Mouse (Mus musculus) embryo, embryonic 10.5 days (tissue): ENCODE measurements around the gene Rab33a.

Experiments
- DNase-seq: peaks from one replicate; pipeline ENCODE4 v3.0.0-alpha.2; 2015; ENCODE audit warnings: low spot score

Gene Rab33a

DNA sequence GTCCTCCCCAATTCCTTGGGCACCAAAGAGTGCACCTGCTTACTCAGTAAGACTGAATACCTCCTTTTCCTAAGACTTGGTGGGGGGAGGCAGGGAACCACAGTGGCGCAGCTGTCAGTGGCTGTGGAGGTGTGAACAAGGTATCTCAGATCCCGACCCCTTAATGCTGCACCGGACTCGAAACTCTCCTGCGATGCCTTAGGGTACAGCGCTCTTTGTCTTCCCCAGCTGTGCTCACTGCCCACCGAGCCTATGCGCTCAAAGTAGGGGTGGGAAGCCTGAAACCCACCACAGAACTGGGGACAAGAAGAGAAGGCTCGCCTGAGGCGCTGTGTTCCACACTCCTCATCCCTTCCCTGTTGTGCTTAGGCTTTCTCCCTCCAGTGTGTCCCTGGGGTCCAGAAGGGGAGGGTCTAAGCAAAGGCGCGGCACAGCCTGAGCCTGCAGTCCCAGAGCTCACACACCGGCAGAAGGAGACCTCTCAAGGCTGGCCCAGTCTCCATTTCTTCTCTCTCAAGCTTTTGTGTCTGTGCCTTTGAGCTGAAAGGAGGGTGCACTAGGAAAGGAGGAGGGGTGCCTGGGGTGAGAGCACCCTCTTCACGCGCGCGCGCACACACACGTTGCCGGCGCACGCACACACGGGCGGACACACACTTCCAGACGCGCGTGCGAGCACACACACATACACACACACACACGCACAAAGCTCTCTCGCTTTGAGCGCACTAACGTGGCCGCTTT, at the start of gene Rab33a:
Rab33a (plus strand) TSS at position 478 of the 741 bp plus-strand sequence.
- DNase-seq = peak; percentile 52

- DNase-seq = no peak
Measured at GRCm38 (mm10) chrX:48481095-48481494, 38.0 kb upstream of the Rab33a start.

DNA sequence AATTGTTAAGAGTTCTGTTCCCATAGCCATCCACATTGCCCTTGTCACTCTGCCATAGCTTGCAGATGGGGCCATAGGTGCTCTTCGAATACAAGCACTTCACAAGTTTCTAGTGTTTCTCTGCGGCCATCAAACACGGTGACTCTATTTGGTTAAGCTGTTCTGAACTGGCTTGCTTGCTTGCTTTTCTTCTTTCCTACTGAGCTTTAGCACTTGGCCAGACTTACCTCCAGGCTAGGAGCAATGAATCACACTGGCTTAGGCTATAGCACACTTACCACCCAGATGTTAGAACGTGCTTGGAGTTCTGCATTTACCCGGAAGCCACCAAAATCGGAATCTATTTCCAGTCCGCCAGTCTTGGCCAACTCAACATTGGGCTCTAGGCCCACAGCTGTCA, 37.4 kb upstream of the Rab33a start:
- no peak for DNase-seq

GRCm38 (mm10) chrX:48493763-48494162, 25.3 kb upstream of the Rab33a start:
- no peak for DNase-seq

- peak; percentile 91 for DNase-seq
Measured at GRCm38 (mm10) chrX:48513166-48513807, 5.8 kb upstream of the Rab33a start, which contains the start of gene Aifm1. Aifm1 (minus strand) TSS chrX:48513563.

- peak; percentile 21 for DNase-seq
Measured at GRCm38 (mm10) chrX:48513824-48514223, 5.3 kb upstream of the Rab33a start.

GRCm38 (mm10) chrX:48518211-48518807, 776 bp upstream of the Rab33a start:
- peak; percentile 67 for DNase-seq

- no peak for DNase-seq
Measured at GRCm38 (mm10) chrX:48519549-48520085, 532 bp downstream of the Rab33a start.

DNA sequence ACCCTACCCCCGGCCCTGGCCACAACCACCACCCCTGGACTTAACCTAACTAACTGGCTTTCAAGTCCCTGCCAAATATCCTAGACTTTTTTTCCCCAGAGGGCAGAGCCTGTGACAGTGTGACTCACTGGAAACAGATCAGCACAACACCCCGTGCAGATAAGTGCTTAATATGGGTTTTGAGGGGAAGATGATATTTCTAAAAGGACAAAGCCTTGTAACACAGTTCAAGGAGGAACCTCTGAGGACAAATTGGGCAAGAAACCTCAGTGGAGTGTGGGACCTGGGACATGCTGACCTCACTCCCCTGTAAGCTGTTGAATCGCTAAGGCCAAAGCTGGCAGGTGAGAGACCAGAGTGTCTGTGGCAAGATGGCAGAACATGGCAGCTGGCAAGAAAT, 2.6 kb downstream of the Rab33a start:
- no peak for DNase-seq

- no peak for DNase-seq
Measured at GRCm38 (mm10) chrX:48523512-48523911, 4.4 kb downstream of the Rab33a start.

DNA sequence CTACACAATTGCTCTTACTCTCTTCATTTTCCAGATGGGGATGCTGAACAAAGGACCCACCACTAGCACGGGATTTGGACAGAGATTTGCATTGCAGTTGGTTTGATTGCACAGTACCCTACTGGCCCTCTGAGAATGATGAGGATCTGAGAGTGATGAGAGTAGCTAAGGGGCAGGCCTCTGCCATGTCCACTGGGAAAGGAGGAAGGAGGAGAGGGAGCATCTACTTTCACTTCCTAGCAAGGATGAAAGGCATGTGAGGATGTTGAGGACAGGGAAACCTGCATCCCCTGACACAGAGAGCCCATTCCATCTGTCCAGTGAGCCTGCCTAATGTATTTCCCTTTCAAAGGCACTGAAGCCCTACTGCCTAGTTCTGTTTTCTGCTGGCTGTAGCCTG, 6.2 kb downstream of the Rab33a start:
- DNase-seq = no peak

GRCm38 (mm10) chrX:48525866-48526265, 6.8 kb downstream of the Rab33a start:
- no peak for DNase-seq

DNA sequence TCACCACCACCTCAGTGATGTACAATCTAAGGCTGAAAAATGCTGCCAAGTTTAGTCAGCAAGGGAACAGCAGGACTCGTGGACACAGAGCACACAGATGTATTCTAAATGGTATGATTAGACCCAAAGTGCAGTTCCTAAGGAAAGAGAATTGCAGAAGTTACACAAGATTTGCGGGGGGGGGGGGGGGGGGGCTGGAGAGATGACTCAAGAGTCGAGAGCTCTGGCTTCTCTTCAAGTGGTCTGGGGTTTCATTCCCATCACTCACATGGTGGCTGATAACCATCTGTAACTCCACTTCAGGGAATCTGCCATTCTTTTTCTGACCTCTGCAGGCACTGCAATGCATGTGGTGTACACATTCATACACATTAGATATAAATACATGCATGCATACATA, 7.3 kb downstream of the Rab33a start:
- no peak for DNase-seq

DNA sequence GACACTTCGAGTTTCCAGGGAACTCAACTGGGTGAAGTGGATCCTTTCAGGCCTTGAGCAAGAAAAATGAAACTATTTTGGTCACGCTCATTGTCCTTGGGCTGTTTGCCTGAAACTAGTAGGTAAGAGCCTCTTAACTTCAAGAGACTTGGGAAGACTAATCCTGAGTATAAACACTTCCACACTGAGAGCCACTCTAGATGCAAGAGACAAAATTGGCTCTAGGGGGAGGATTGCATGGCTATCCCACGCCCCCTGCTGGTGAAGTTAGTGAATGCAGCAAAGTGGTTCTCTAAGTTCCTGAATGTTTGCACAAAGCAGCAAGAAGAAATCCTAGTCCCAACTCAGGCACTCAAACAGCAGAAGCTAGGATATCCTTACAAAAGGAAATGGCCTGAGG, 13.1 kb downstream of the Rab33a start:
- peak; percentile 81 for DNase-seq
